ENCODE assay signal across 11 mouse cellular contexts in the genomic region with DNA sequence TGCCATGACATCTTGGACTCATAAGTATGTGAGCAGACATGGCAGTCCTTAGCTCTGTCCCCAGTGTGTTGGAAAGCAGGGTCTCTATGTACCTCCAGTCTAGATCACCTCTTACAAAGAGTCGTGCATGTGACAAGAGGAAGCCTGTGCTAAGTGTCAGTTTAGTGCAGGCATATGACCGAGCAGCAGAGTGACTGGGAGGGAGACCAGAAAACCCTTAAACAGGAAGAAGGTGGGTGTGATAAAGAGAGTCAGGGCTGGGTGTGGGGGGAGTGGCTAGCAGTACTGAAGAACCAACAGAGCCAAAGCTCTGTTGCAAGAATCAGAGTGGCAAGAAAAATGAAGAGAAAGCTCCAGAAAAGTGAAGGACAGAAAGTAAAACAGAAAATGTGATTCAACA. TPM values are rescaled to one million over a fixed set of nuclear protein-coding genes. Genes with fewer than 3 reads are reported as not detected.
DNase-seq lines count a peak whose midpoint lies in the region.
"Had no signal": no experiment of that assay in that cellular context is flagged by ENCODE, and none has a peak within 500 bp of the region (broad histone marks: within the 10 kb centered on the region; RNA-seq: fewer than 3 reads in every experiment).

No protein-coding gene starts in this region.

- H3K4me1 ChIP-seq in megakaryocyte, embryonic 14.5 days = peaks cover 95% of the 10 kb centered on the region

- H3K4me3 ChIP-seq in megakaryocyte, embryonic 14.5 days (replicated peaks) = peak overlapping the region; percentile 87

- no peaks in the 10 kb centered on the region for H3K9me3 ChIP-seq in megakaryocyte, embryonic 14.5 days

- peak; percentile 21 for DNase-seq in layer of hippocampus, adult 9-11 months
- DNase-seq in layer of hippocampus, postnatal 10 days (ENCODE audit: low spot score in 2 of 2) = no peak
- peak; percentile 92 for DNase-seq in induced T-regulatory cell, adult 2 months (ENCODE audit: low read depth)
- DNase-seq in thymus, postnatal 14 days = peak; percentile 81
- no peak for DNase-seq in cerebellum, adult 9-10 months
- no peak for DNase-seq in kidney, postnatal 10 days
- DNase-seq in testis, postnatal 10 days (ENCODE audit: low spot score) = no peak
- DNase-seq: gastrocnemius, postnatal 10 days; kidney, adult 2 months; layer of hippocampus, postnatal 36 days had no signal

- peaks cover 74% of the 10 kb centered on the region for H3K36me3 ChIP-seq in megakaryocyte, embryonic 14.5 days (replicated peaks; ENCODE audit: low read length)

- H3K27me3 ChIP-seq in megakaryocyte, embryonic 14.5 days (replicated peaks) = no peaks in the 10 kb centered on the region

RNA-seq across cellular contexts. Expression of a gene that starts 15.3 kb away (rescaled TPM):
- 10 to 100 TPM; 11.6 to 11.7 TPM for total RNA-seq in layer of hippocampus, postnatal 10 days (2021)
- polyA plus RNA-seq in megakaryocyte, embryonic 14.5 days (2012; ENCODE audit: insufficient read depth, low replicate concordance) = 11.0 and 22.0 TPM in 2 replicates

Comparison
In these comparisons a context has a peak if more than half of its experiments do, and no peak if none do; other contexts are left out.
1. DNase-seq: peak in layer of hippocampus, adult 9-11 months (single experiment), induced T-regulatory cell, adult 2 months (single experiment) and thymus, postnatal 14 days (single experiment); none in layer of hippocampus, postnatal 10 days (0 of 2), cerebellum, adult 9-10 months (single experiment), kidney, postnatal 10 days (single experiment) and testis, postnatal 10 days (single experiment).